Mouse (Mus musculus) MEL (cell line): ENCODE measurements around the gene Vgll4. TPM values are rescaled to one million over a fixed set of nuclear protein-coding genes. Genes with fewer than 3 reads are reported as not detected.

Source experiments
- DNase-seq: peaks from one replicate; pipeline ENCODE4 v3.0.0; 2011; ENCODE audit warnings: low read depth, low spot score
- H3K27ac ChIP-seq: 2 replicates; pipeline ENCODE4 v1.5.1; 2012; ENCODE audit warnings: low read depth, mild to moderate bottlenecking, control low read depth, low read length, moderate library complexity; ENCODE audit not compliant: control insufficient read depth
- H3K27me3 ChIP-seq, 2 experiments: fragments of 150-350 bp in 1 of 2; sonication (generic) in 1 of 2; 2 replicates each; pipeline ENCODE4 v1.6.1; 2012; ENCODE audit warnings: low read length in 2 of 2, mild to moderate bottlenecking in 2 of 2, improper control_type of control experiment in 1 of 2, moderate library complexity in 1 of 2; ENCODE audit not compliant: insufficient read depth in 2 of 2, control insufficient read depth in 1 of 2
- H3K36me3 ChIP-seq, 2 experiments: 2 replicates each; pipeline ENCODE4 v1.6.1; 2012 to 2014; ENCODE audit warnings: low read length in 2 of 2, improper control_type of control experiment in 1 of 2, inconsistent platforms in 1 of 2, mild to moderate bottlenecking in 1 of 2; ENCODE audit not compliant: insufficient read depth in 2 of 2, control insufficient read depth in 1 of 2
- H3K4me1 ChIP-seq, 2 experiments: fragments of 150-350 bp in 1 of 2; sonication (generic) in 1 of 2; 2 replicates each; pipeline ENCODE4 v1.6.1; 2012; ENCODE audit warnings: low read length in 2 of 2, improper control_type of control experiment in 1 of 2, mild to moderate bottlenecking in 1 of 2; ENCODE audit not compliant: insufficient read depth in 2 of 2, control insufficient read depth in 1 of 2
- H3K4me3 ChIP-seq, 2 experiments: fragments of 150-350 bp in 1 of 2; sonication (generic) in 1 of 2; 2 replicates each; pipeline ENCODE4 v1.5.1; 2012; ENCODE audit warnings: low read depth in 2 of 2, low read length in 2 of 2, mild to moderate bottlenecking in 2 of 2, moderate library complexity in 2 of 2, control low read depth in 1 of 2, improper control_type of control experiment in 1 of 2; ENCODE audit not compliant: control insufficient read depth in 1 of 2, insufficient read depth in 1 of 2
- H3K79me2 ChIP-seq: 2 replicates; pipeline ENCODE4 v1.6.1; 2012; ENCODE audit warnings: mild to moderate bottlenecking, low read length, moderate library complexity; ENCODE audit not compliant: control insufficient read depth, poor library complexity, insufficient read depth
- H3K9ac ChIP-seq: 2 replicates; pipeline ENCODE4 v1.6.1; 2012; ENCODE audit warnings: low read depth, mild to moderate bottlenecking, control low read depth, low read length, moderate library complexity; ENCODE audit not compliant: control insufficient read depth, poor library complexity, severe bottlenecking
- H3K9me3 ChIP-seq: fragments of 150-350 bp; sonication (generic); replicated peaks from 2 replicates; pipeline ENCODE4 v1.6.1; 2012; ENCODE audit warnings: mild to moderate bottlenecking, low read length, improper control_type of control experiment, moderate library complexity; ENCODE audit not compliant: insufficient read depth
- BHLHE40 ChIP-seq: IDR thresholded peaks from 2 replicates; pipeline ENCODE4 v1.6.1; 2012; ENCODE audit warnings: low read depth, mild to moderate bottlenecking, inconsistent platforms, low read length, improper control_type of control experiment, borderline replicate concordance
- CHD2 ChIP-seq: IDR thresholded peaks from 2 replicates; pipeline ENCODE4 v1.6.1; 2011; ENCODE audit warnings: low read length, improper control_type of control experiment
- CTCF ChIP-seq, 3 experiments: IDR thresholded peaks in 2 of 3; conservative IDR thresholded peaks in 1 of 3; 2 replicates each; pipeline ENCODE4 v1.5.1; 2011 to 2012; ENCODE audit warnings: low read length in 3 of 3, low read depth in 2 of 3, mild to moderate bottlenecking in 2 of 3, improper control_type of control experiment in 1 of 3, inconsistent platforms in 1 of 3, mixed read lengths in 1 of 3, moderate library complexity in 1 of 3; ENCODE audit not compliant: control insufficient read depth in 1 of 3, insufficient read depth in 1 of 3, poor library complexity in 1 of 3, severe bottlenecking in 1 of 3
- ELF1 ChIP-seq: IDR thresholded peaks from 2 replicates; pipeline ENCODE4 v1.6.1; 2014; ENCODE audit warnings: low read depth, mild to moderate bottlenecking, inconsistent platforms, low read length, improper control_type of control experiment, moderate library complexity
- EP300 ChIP-seq, 2 experiments: IDR thresholded peaks; 2 replicates each; pipeline ENCODE4 v1.6.1; 2011; ENCODE audit warnings: improper control_type of control experiment in 2 of 2, low read length in 2 of 2, low read depth in 1 of 2, mild to moderate bottlenecking in 1 of 2
- ETS1 ChIP-seq: IDR thresholded peaks from 2 replicates; pipeline ENCODE4 v1.6.1; 2012; ENCODE audit warnings: low read depth, mild to moderate bottlenecking, inconsistent platforms, low read length, improper control_type of control experiment, moderate library complexity
- GABPA ChIP-seq: IDR thresholded peaks from 2 replicates; pipeline ENCODE4 v1.6.1; 2012; ENCODE audit warnings: low read depth, mild to moderate bottlenecking, inconsistent platforms, low read length, improper control_type of control experiment, moderate library complexity
- GATA1 ChIP-seq: IDR thresholded peaks from 2 replicates; pipeline ENCODE4 v1.6.1; 2011; ENCODE audit warnings: low read depth, low read length, improper control_type of control experiment
- JUND ChIP-seq: IDR thresholded peaks from 2 replicates; pipeline ENCODE4 v1.6.1; 2011; ENCODE audit warnings: low read depth, mild to moderate bottlenecking, improper control_type of control experiment, low read length
- KAT2A ChIP-seq: conservative IDR thresholded peaks from 2 replicates; pipeline ENCODE4 v1.6.1; 2012; ENCODE audit warnings: low read depth, low read length, improper control_type of control experiment, inconsistent platforms
- MAFK ChIP-seq: IDR thresholded peaks from 2 replicates; pipeline ENCODE4 v1.6.1; 2011; ENCODE audit warnings: low read depth, mild to moderate bottlenecking, low read length, improper control_type of control experiment, borderline replicate concordance
- MAX ChIP-seq: IDR thresholded peaks from 2 replicates; pipeline ENCODE4 v1.6.1; 2011; ENCODE audit warnings: low read length, improper control_type of control experiment
- MAZ ChIP-seq: IDR thresholded peaks from 2 replicates; pipeline ENCODE4 v1.6.1; 2012; ENCODE audit warnings: low read depth, mild to moderate bottlenecking, inconsistent platforms, low read length, improper control_type of control experiment
- MXI1 ChIP-seq: IDR thresholded peaks from 2 replicates; pipeline ENCODE4 v1.6.1; 2011; ENCODE audit warnings: mild to moderate bottlenecking, low read depth, low read length, improper control_type of control experiment
- MYB ChIP-seq: IDR thresholded peaks from 2 replicates; pipeline ENCODE4 v1.6.1; 2011; ENCODE audit warnings: mild to moderate bottlenecking, low read depth, low read length, improper control_type of control experiment
- NELFE ChIP-seq: IDR thresholded peaks from 2 replicates; pipeline ENCODE4 v1.6.1; 2011; ENCODE audit warnings: low read depth, low read length, improper control_type of control experiment
- POLR2A ChIP-seq, 2 experiments: IDR thresholded peaks; 2 replicates each; pipeline ENCODE4 v1.6.1; 2011 to 2012; ENCODE audit warnings: low read length in 2 of 2, mild to moderate bottlenecking in 2 of 2, control low read depth in 1 of 2, improper control_type of control experiment in 1 of 2, low read depth in 1 of 2, moderate library complexity in 1 of 2; ENCODE audit not compliant: control insufficient read depth in 1 of 2, insufficient read depth in 1 of 2, poor library complexity in 1 of 2
- POLR2AphosphoS2 ChIP-seq: IDR thresholded peaks from 2 replicates; pipeline ENCODE4 v1.6.1; 2011; ENCODE audit warnings: low read length, improper control_type of control experiment
- POLR2AphosphoS5 ChIP-seq: IDR thresholded peaks from 2 replicates; pipeline ENCODE4 v1.6.1; 2012; ENCODE audit warnings: low read depth, borderline replicate concordance, mild to moderate bottlenecking, inconsistent platforms, low read length, moderate library complexity, mixed read lengths
- RAD21 ChIP-seq: IDR thresholded peaks from 2 replicates; pipeline ENCODE4 v1.6.1; 2011; ENCODE audit warnings: mild to moderate bottlenecking, low read depth, low read length, improper control_type of control experiment
- RCOR1 ChIP-seq: IDR thresholded peaks from 2 replicates; pipeline ENCODE4 v1.6.1; 2012; ENCODE audit warnings: low read depth, mild to moderate bottlenecking, inconsistent platforms, low read length, improper control_type of control experiment
- SIN3A ChIP-seq: IDR thresholded peaks from 2 replicates; pipeline ENCODE4 v1.6.1; 2012; ENCODE audit warnings: low read length, improper control_type of control experiment, inconsistent platforms
- SMC3 ChIP-seq: IDR thresholded peaks from 2 replicates; pipeline ENCODE4 v1.6.1; 2011; ENCODE audit warnings: low read depth, low read length, improper control_type of control experiment
- TAL1 ChIP-seq: IDR thresholded peaks from 2 replicates; pipeline ENCODE4 v1.6.1; 2012; ENCODE audit warnings: mild to moderate bottlenecking, inconsistent platforms, low read length, moderate library complexity, mixed read lengths
- TBP ChIP-seq: IDR thresholded peaks from 2 replicates; pipeline ENCODE4 v1.8.0; 2011; ENCODE audit warnings: low read depth, low read length, improper control_type of control experiment
- TCF12 ChIP-seq: IDR thresholded peaks from 2 replicates; pipeline ENCODE4 v1.6.1; 2014; ENCODE audit warnings: low read depth, mild to moderate bottlenecking, inconsistent platforms, low read length, improper control_type of control experiment, moderate library complexity
- UBTF ChIP-seq: IDR thresholded peaks from 2 replicates; pipeline ENCODE4 v1.6.1; 2012; ENCODE audit warnings: low read depth, mild to moderate bottlenecking, inconsistent platforms, low read length, improper control_type of control experiment, moderate library complexity, borderline replicate concordance; ENCODE audit not compliant: insufficient read depth
- USF2 ChIP-seq, 2 experiments: IDR thresholded peaks; 2 replicates each; pipeline ENCODE4 v1.6.1; 2011 to 2012; ENCODE audit warnings: improper control_type of control experiment in 2 of 2, low read length in 2 of 2, borderline replicate concordance in 1 of 2, inconsistent platforms in 1 of 2, low read depth in 1 of 2, mild to moderate bottlenecking in 1 of 2; ENCODE audit not compliant: insufficient read depth in 1 of 2
- ZC3H11A ChIP-seq: IDR thresholded peaks from 2 replicates; pipeline ENCODE4 v1.6.1; 2012; ENCODE audit warnings: low read depth, mild to moderate bottlenecking, inconsistent platforms, low read length, improper control_type of control experiment
- ZMIZ1 ChIP-seq: IDR thresholded peaks from 2 replicates; pipeline ENCODE4 v1.6.1; 2012; ENCODE audit warnings: low read depth, mild to moderate bottlenecking, inconsistent platforms, low read length, improper control_type of control experiment, moderate library complexity
- polyA plus RNA-seq, 2 experiments: library from polyadenylated mRNA; stranded (reverse) in 1 of 2; unstranded in 1 of 2; fragments of >175 nt in 1 of 2; fragments of >200 nt in 1 of 2; gene quantifications; 2 replicates each; pipeline versions ENCODE4 v1.2.1 to v1.2.4; 2012; ENCODE audit warnings: low replicate concordance in 2 of 2, low read depth in 1 of 2; ENCODE audit not compliant: insufficient read length in 2 of 2, insufficient read depth in 1 of 2, missing spikeins in 1 of 2
- total RNA-seq: library from RNA; depleted of rRNA; stranded (reverse); fragments of 300-350 nt; gene quantifications from 2 replicates; pipeline ENCODE4 v1.2.3, GENCODE M21; 2012

The Vgll4 gene
- total and polyA plus RNA-seq, 3 experiments, result 18.1 to 21.5 TPM; not detected in 1

DNA sequence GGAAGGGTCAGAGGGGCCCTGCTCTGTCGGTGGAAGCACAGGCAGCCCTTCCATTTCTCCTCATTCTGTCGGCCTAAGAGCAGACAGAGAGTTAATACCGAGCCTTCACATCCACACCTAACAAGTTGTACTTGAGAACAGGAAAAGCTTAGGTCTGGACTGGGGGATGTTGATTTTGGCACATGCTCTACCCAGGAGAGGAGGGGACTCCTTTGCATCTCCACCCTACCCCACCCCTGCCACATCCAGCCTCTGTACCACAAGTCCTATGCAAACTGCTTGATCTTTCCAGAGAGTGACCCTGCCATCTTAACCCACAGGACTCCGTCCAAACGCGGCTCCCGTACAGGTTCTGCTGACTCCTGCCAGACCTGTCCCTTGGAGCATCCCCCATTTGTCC, 148.1 kb downstream of the Vgll4 start:
- DNase-seq, result no peak
- no peak overlapping the region for H3K27ac ChIP-seq
- H3K9ac ChIP-seq, result no peak overlapping the region
- no peaks in the 10 kb centered on the region for H3K27me3 ChIP-seq
- no peaks in the 10 kb centered on the region for H3K79me2 ChIP-seq
- H3K4me3 ChIP-seq, result no peak overlapping the region
- H3K9me3 ChIP-seq, result no peaks in the 10 kb centered on the region
- peaks cover 6 to 30% of the 10 kb centered on the region in 2 experiments for H3K4me1 ChIP-seq
- TF ChIP-seq MXI1 (no peak), TBP (no peak), EP300 (IDR thresholded peaks at IDR 0.05; ENCODE audit: low read depth in 1 of 2, low read length in 2 of 2) (no peak), SMC3 (no peak), MAFK (no peak), TCF12 (no peak), POLR2AphosphoS5 (no peak), MYB (no peak), GABPA (no peak)
- TF ChIP-seq, all 39 proteins: peak for 0
- H3K36me3 ChIP-seq, result peaks cover 0 to 31% of the 10 kb centered on the region in 2 experiments; a peak in 2 of 4 replicates

DNA sequence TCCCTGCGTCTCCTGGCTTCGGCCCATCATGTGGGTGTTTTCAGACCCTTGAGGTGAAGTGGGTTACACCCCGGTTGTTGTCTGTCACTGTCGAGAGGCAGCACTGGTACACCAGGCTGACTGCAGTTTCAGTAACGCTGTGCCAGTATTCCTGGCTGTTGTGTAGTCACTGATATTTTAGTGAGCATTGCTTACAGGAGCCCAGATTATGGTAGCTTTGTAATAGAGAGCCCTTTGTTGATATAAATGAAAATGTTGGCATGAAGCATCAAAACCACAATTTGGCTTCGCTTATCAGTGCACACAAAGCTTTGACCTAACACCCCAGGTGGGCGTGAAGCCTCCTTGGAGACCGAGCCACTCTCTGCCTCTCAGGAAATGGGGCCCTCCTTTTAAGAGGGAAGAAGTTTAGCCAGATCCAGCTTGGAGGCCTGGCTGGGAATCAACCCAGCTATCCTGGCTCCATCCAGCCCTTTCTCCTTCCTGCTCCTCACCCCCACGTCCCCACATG, 149.8 kb downstream of the Vgll4 start:
- Histone ChIP-seq H3K9me3 (no peaks in the 10 kb centered on the region), H3K9ac (no peak overlapping the region), H3K27ac (no peak overlapping the region), H3K36me3 (peaks cover 0 to 31% of the 10 kb centered on the region in 2 experiments; a peak in 2 of 4 replicates), H3K27me3 (no peaks in the 10 kb centered on the region), H3K79me2 (no peaks in the 10 kb centered on the region), H3K4me1 (peaks cover 6 to 32% of the 10 kb centered on the region in 2 experiments), H3K4me3 (no peak overlapping the region)
- peak; percentile 77 for DNase-seq
- TF ChIP-seq JUND (no peak), ELF1 (no peak), ETS1 (peak; percentile 77), TBP (no peak), MAZ (no peak), POLR2AphosphoS5 (no peak), BHLHE40 (no peak; the same call in 1 of the 2 replicates), UBTF (no peak), SIN3A (peak; percentile 69), MAX (no peak), EP300 (IDR thresholded peaks at IDR 0.05; ENCODE audit: low read depth in 1 of 2, low read length in 2 of 2) (peak; percentile 74 to 81), CTCF (IDR thresholded peaks at IDR 0.05 in 2 of 3, conservative IDR thresholded peaks at IDR 0.05 in 1 of 3; ENCODE audit: control insufficient read depth in 1 of 3, insufficient read depth in 1 of 3, low read depth in 2 of 3, low read length in 3 of 3, poor library complexity in 1 of 3, severe bottlenecking in 1 of 3) (no peak), POLR2A (IDR thresholded peaks at IDR 0.05; ENCODE audit: control insufficient read depth in 1 of 2, insufficient read depth in 1 of 2, low read depth in 1 of 2, low read length in 2 of 2, poor library complexity in 1 of 2) (no peak), MAFK (peak; percentile 24; the same call in 1 of the 2 replicates), TAL1 (peak; percentile 57), GATA1 (peak; percentile 81), CHD2 (no peak), POLR2AphosphoS2 (no peak), MYB (no peak), USF2 (IDR thresholded peaks at IDR 0.05; ENCODE audit: borderline replicate concordance in 1 of 2, insufficient read depth in 1 of 2, low read depth in 1 of 2, low read length in 2 of 2) (no peak), MXI1 (peak; percentile 19; the same call in 1 of the 2 replicates), NELFE (no peak), ZMIZ1 (no peak), RCOR1 (peak; percentile 95), ZC3H11A (no peak), RAD21 (no peak), KAT2A (no peak), GABPA (no peak), TCF12 (peak; percentile 82)
